In genomic region chr10:90873204-90873603, GRCm38 (mm10) we compare ENCODE assay signal across 25 mouse cellular contexts.
A peak's percentile ranks its signal among the peaks of the same experiment; 100 is the strongest.
DNase-seq lines count a peak whose midpoint lies in the region; TF ChIP-seq lines count a peak whose summit lies in the region.
"Had no signal": no experiment of that assay in that cellular context is flagged by ENCODE, and none has a peak within 500 bp of the region (broad histone marks: within the 10 kb centered on the region; RNA-seq: fewer than 3 reads in every experiment).

No protein-coding gene starts in this region.

- no peak for TF ChIP-seq CTCF in left cerebral cortex, adult 2 months (IDR thresholded peaks at IDR 0.05)

- peak; percentile 47 to 67 for DNase-seq in frontal cortex, adult 2 months (ENCODE audit: extremely low spot score in 1 of 2, low spot score in 1 of 2)
- no peak for DNase-seq in frontal cortex, postnatal 25 days (ENCODE audit: low spot score in 2 of 2)
- DNase-seq in left cerebral cortex, adult 2 months (ENCODE audit: extremely low spot score in 1 of 2, low spot score in 2 of 2): no peak
- DNase-seq in left cerebral cortex, adult 11 months (ENCODE audit: low spot score): no peak
- DNase-seq in brain, adult 2 months (ENCODE audit: low read depth, low spot score): peak; percentile 80
- peak; percentile 44 to 62 for DNase-seq in left cerebral cortex, postnatal 36 days (ENCODE audit: low spot score in 2 of 2)
- DNase-seq in thymus, postnatal 4 days: no peak
- DNase-seq: adrenal gland, postnatal 10 days; cerebellum, adult 11-12 months; cerebellum, postnatal 10 days; gastrocnemius, postnatal 10 days; heart, postnatal 10 days; kidney, adult 18-20 months; kidney, postnatal 25 days; liver, postnatal 0 days; lung, postnatal 36 days; spleen, adult 18-20 months; thymus, adult 18-20 months; thymus, postnatal 25 days had no signal

- peak overlapping the region; percentile 50 for H3K27ac ChIP-seq in left cerebral cortex, adult 2 months
- H3K27ac ChIP-seq: embryonic facial prominence, embryonic 13.5 days; forebrain, embryonic 10.5 days; heart, embryonic 13.5 days; hindbrain, embryonic 15.5 days; kidney, embryonic 15.5 days; limb, embryonic 13.5 days had no signal

- intact Hi-C loops in left cerebral cortex, adult 2 months (cut with DNase I): loop anchor here (5.0 kb wide), 3 partner anchors 41 to 121 kb away; no protein-coding TSS in a partner anchor
- intact Hi-C loops in left cerebral cortex, postnatal 36 days (cut with DNase I): no loop called here

- no peak overlapping the region for H3K4me3 ChIP-seq in left cerebral cortex, adult 2 months
- H3K4me3 ChIP-seq: embryonic facial prominence, embryonic 13.5 days; forebrain, embryonic 10.5 days; heart, embryonic 13.5 days; hindbrain, embryonic 15.5 days; kidney, embryonic 15.5 days; limb, embryonic 13.5 days had no signal

Comparison
In these comparisons a context has a peak if more than half of its experiments do, and no peak if none do; other contexts are left out.
1. DNase-seq: peak in frontal cortex, adult 2 months (2 of 2), brain, adult 2 months (single experiment) and left cerebral cortex, postnatal 36 days (2 of 2); none in frontal cortex, postnatal 25 days (0 of 2), left cerebral cortex, adult 2 months (0 of 2), left cerebral cortex, adult 11 months (single experiment) and thymus, postnatal 4 days (single experiment).